Mouse (Mus musculus): ENCODE results near the gene Slmap.
"Not testable (repeated sequence)": the region's sequence is repeated elsewhere in the genome, so short reads cannot be mapped to it uniquely, and the experiment has no call there.

The Slmap gene

GRCm38 (mm10) chr14:26388961-26389360 lies 145.8 kb downstream of the Slmap start:
- not testable (repeated sequence) for DNase-seq

- not testable (repeated sequence) for DNase-seq
Observed at GRCm38 (mm10) chr14:26386999-26387398, 147.7 kb downstream of the Slmap start.

- not testable (repeated sequence) for DNase-seq
Observed at GRCm38 (mm10) chr14:26385659-26386058, 149.1 kb downstream of the Slmap start.

- DNase-seq = no peak
Observed at GRCm38 (mm10) chr14:26379071-26379470, 155.7 kb downstream of the Slmap start.

- DNase-seq = peak; percentile 10
Observed at GRCm38 (mm10) chr14:26376652-26377051, 158.1 kb downstream of the Slmap start.
